7 mouse cellular contexts compared by ENCODE assay signal in the genomic region with DNA sequence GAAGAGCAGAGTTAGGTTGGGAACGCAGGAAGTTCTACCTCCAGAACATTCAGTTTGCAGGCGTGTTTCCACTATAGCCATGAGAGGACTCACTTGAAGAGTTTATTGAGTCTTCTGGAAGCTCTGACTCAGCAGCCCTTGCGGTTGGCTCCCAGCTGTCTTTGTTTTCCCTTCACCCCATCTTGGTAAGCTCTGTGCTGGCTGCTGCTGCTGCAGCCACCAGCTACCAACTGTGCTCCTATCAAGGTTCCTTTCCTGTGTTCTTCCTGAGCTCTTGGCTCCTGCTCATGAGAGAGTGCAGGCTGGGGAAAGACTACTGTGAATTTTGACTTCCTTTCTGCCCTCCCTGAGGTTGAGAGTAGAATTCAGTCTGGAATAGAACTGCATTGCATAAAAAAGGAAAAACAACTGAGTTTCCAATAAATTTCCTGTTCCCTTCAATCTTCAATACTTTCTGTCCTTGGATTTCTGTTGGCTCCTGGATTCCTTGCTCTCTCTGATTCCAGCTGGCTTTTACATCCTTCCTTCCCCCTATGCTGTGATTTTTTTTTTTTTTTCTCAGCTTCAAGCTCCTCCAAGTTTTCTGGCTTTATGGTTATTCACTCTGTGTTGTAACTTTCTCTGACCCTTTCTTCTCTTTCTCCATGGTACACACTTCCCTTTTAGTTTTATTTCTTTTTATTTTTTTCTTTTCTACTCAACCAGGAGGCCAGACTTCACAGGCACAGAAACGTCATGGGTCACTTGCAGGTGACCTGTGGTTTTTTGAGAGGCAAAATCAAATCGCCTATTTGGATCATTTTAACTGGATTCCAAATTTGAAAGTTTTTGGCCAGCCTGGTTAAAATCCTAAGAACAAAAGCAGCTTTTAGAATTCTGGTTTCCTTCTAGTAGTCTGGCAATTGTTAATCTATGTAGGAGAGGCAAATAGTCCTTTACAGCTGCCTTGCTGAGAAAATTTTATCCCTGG. TPM values are rescaled to one million over a fixed set of nuclear protein-coding genes. Genes with fewer than 3 reads are reported as not detected.
DNase-seq lines count a peak whose midpoint lies in the region; ATAC-seq and TF ChIP-seq lines count a peak whose summit lies in the region.

No protein-coding gene starts in this region.

- intact Hi-C loops in left cerebral cortex, postnatal 4 days (cut with DNase I): no loop called here

- H3K9me3 ChIP-seq in heart, embryonic 10.5 days: no peaks in the 10 kb centered on the region
- H3K9me3 ChIP-seq in liver, embryonic 14.5 days (ENCODE audit: control insufficient read depth, low read length): no peaks in the 10 kb centered on the region
- no peaks in the 10 kb centered on the region for H3K9me3 ChIP-seq in midbrain, embryonic 16.5 days (replicated peaks; ENCODE audit: control insufficient read depth, low read length, poor library complexity, severe bottlenecking)

- peak; percentile 77 for ATAC-seq in common myeloid progenitor, adult 5-6 weeks (replicated peaks; ENCODE audit: low read depth, poor library complexity, severe bottlenecking)
- ATAC-seq in liver, embryonic 14.5 days (ENCODE audit: insufficient read depth): peak; percentile 53
- no peak for ATAC-seq in midbrain, embryonic 16.5 days

- peaks cover 9% of the 10 kb centered on the region for H3K4me1 ChIP-seq in heart, embryonic 10.5 days
- no peaks in the 10 kb centered on the region for H3K4me1 ChIP-seq in liver, embryonic 14.5 days (replicated peaks; ENCODE audit: control insufficient read depth in 2 of 2, insufficient read depth in 2 of 2, low read length in 1 of 2)
- no peaks in the 10 kb centered on the region; the same call in 1 of the 2 replicates for H3K4me1 ChIP-seq in midbrain, embryonic 16.5 days (ENCODE audit: control insufficient read depth, insufficient read depth, low read length)

- no peaks in the 10 kb centered on the region for H3K36me3 ChIP-seq in heart, embryonic 10.5 days
- H3K36me3 ChIP-seq in liver, embryonic 14.5 days (replicated peaks; ENCODE audit: control insufficient read depth, insufficient read depth, low read depth): no peaks in the 10 kb centered on the region
- no peaks in the 10 kb centered on the region for H3K36me3 ChIP-seq in midbrain, embryonic 16.5 days (ENCODE audit: control insufficient read depth, insufficient read depth, low read length)

- 51% methylated on average over 5 of the region's 5 CpGs for WGBS in heart, embryonic 10.5 days
- WGBS in liver, embryonic 14.5 days (ENCODE audit: insufficient replicate concordance): 21% methylated on average over 5 of the region's 5 CpGs
- WGBS in midbrain, embryonic 16.5 days: 36% methylated on average over 5 of the region's 5 CpGs

- H3K27ac ChIP-seq in heart, embryonic 10.5 days: peak overlapping the region; percentile 52; the same call in 1 of the 2 replicates
- no peak overlapping the region for H3K27ac ChIP-seq in liver, embryonic 14.5 days
- H3K27ac ChIP-seq in midbrain, embryonic 16.5 days (ENCODE audit: low read length): no peak overlapping the region

- H3K27me3 ChIP-seq in heart, embryonic 10.5 days (ENCODE audit: insufficient read depth, poor library complexity, severe bottlenecking): no peaks in the 10 kb centered on the region
- H3K27me3 ChIP-seq in liver, embryonic 14.5 days (ENCODE audit: control insufficient read depth, insufficient read depth, low read length): no peaks in the 10 kb centered on the region
- no peaks in the 10 kb centered on the region for H3K27me3 ChIP-seq in midbrain, embryonic 16.5 days (ENCODE audit: control insufficient read depth, insufficient read depth, low read depth, low read length)

- no peak overlapping the region for H3K4me2 ChIP-seq in liver, embryonic 14.5 days (ENCODE audit: low read depth)
- no peak overlapping the region for H3K4me2 ChIP-seq in midbrain, embryonic 16.5 days (ENCODE audit: low read length)

- no peak for TF ChIP-seq CTCF in liver, embryonic 14.5 days (IDR thresholded peaks at IDR 0.05; ENCODE audit: low read depth)

- no peak overlapping the region for H3K4me3 ChIP-seq in heart, embryonic 10.5 days
- no peak overlapping the region for H3K4me3 ChIP-seq in liver, embryonic 14.5 days (ENCODE audit: insufficient read depth in 1 of 2, low read depth in 2 of 2, low read length in 2 of 2)
- H3K4me3 ChIP-seq in midbrain, embryonic 16.5 days (ENCODE audit: low read depth, low read length): no peak overlapping the region

- DNase-seq in left cerebral cortex, adult 11 months (ENCODE audit: low spot score): peak; percentile 57
- DNase-seq in left cerebral cortex, postnatal 4 days: no peak
- no peak for DNase-seq in heart, embryonic 10.5 days (ENCODE audit: low spot score)
- no peak for DNase-seq in liver, embryonic 14.5 days (ENCODE audit: low read depth in 3 of 3, low spot score in 3 of 3)
- DNase-seq in B cell, adult 2 months: no peak

- TF ChIP-seq EP300 in liver, embryonic 14.5 days (IDR thresholded peaks at IDR 0.05; ENCODE audit: low read depth): no peak

- H3K9ac ChIP-seq in liver, embryonic 14.5 days (replicated peaks): no peak overlapping the region
- H3K9ac ChIP-seq in midbrain, embryonic 16.5 days (ENCODE audit: low read depth, low read length): no peak overlapping the region

RNA-seq across cellular contexts. Expression of a gene that starts 9.9 kb away (rescaled TPM):
- total RNA-seq in left cerebral cortex, postnatal 4 days (2021): 10 to 100 TPM; 28.8 to 30.0 TPM
- not detected in 2 replicates for total RNA-seq in common myeloid progenitor, adult 5-6 weeks (2017)
- polyA plus RNA-seq in heart, embryonic 10.5 days (2016; fragmentation: Nextera tagmentation; extraction: Ambion mirVana): 3.2 TPM in 2 replicates
- polyA plus RNA-seq in liver, embryonic 14.5 days (2012; rRNA removed): 0.10 and 0.13 TPM in 2 replicates
- 0.15 TPM in 2 replicates for polyA plus RNA-seq in liver, embryonic 14.5 days (2014; fragmentation: Nextera tagmentation; extraction: Ambion mirVana)
- 24.4 and 30.6 TPM in 2 replicates for polyA plus RNA-seq in midbrain, embryonic 16.5 days (2015; fragmentation: Nextera tagmentation; extraction: Ambion mirVana)
